Mouse (Mus musculus) ES-Bruce4 (cell line): Measurements from ENCODE around the gene Mlycd. TPM values are rescaled to one million over a fixed set of nuclear protein-coding genes. Genes with fewer than 3 reads are reported as not detected.

Source experiments
- H3K27ac ChIP-seq: 2 replicates; pipeline ENCODE4 v1.5.1; 2012; ENCODE audit warnings: low read length, inconsistent platforms; ENCODE audit not compliant: insufficient read depth
- H3K27me3 ChIP-seq: 2 replicates; pipeline ENCODE4 v1.6.1; 2012; ENCODE audit warnings: mild to moderate bottlenecking, low read length, inconsistent platforms; ENCODE audit not compliant: control insufficient read depth, poor library complexity, insufficient read depth, severe bottlenecking
- H3K36me3 ChIP-seq: 2 replicates; pipeline ENCODE4 v1.6.1; 2012; ENCODE audit warnings: inconsistent platforms, mild to moderate bottlenecking, low read length, moderate library complexity; ENCODE audit not compliant: control insufficient read depth, poor library complexity, insufficient read depth, severe bottlenecking
- H3K4me1 ChIP-seq: one replicate; pipeline ENCODE4 v1.8.1; 2011; ENCODE audit warnings: low read length; ENCODE audit not compliant: control insufficient read depth, insufficient read depth
- H3K4me3 ChIP-seq: 2 replicates; pipeline ENCODE4 v1.5.1; 2011; ENCODE audit warnings: low read depth, mild to moderate bottlenecking, low read length
- H3K9ac ChIP-seq: 2 replicates; pipeline ENCODE4 v1.6.1; 2012; ENCODE audit warnings: low read depth, mild to moderate bottlenecking, inconsistent platforms; ENCODE audit not compliant: poor library complexity, severe bottlenecking
- H3K9me3 ChIP-seq: replicated peaks from 2 replicates; pipeline ENCODE4 v1.6.1; 2012; ENCODE audit warnings: mild to moderate bottlenecking, low read length, inconsistent platforms; ENCODE audit not compliant: control insufficient read depth, poor library complexity, insufficient read depth, severe bottlenecking
- CTCF ChIP-seq: IDR thresholded peaks from one replicate; pipeline ENCODE4 v1.8.1; 2011; ENCODE audit warnings: low read depth, low read length
- EP300 ChIP-seq: IDR thresholded peaks from 2 replicates; pipeline ENCODE4 v1.6.1; 2011; ENCODE audit warnings: low read depth, low read length; ENCODE audit not compliant: insufficient read depth
- POLR2A ChIP-seq: IDR thresholded peaks from one replicate; pipeline ENCODE4 v1.8.1; 2011; ENCODE audit warnings: low read length; ENCODE audit not compliant: insufficient read depth
- polyA plus RNA-seq: library from polyadenylated mRNA; stranded (reverse); fragments of >200 nt; gene quantifications from 2 replicates; pipeline ENCODE4 v1.2.4, GENCODE M21; 2011; ENCODE audit warnings: low read depth; ENCODE audit not compliant: missing spikeins, insufficient read depth, insufficient read length

Gene Mlycd
- polyA plus RNA-seq, 1 experiment, result 7.4 TPM

GRCm38 (mm10) chr8:119432372-119432771 lies 37.7 kb downstream of the Mlycd start:
- no peak overlapping the region for H3K9ac ChIP-seq

DNA sequence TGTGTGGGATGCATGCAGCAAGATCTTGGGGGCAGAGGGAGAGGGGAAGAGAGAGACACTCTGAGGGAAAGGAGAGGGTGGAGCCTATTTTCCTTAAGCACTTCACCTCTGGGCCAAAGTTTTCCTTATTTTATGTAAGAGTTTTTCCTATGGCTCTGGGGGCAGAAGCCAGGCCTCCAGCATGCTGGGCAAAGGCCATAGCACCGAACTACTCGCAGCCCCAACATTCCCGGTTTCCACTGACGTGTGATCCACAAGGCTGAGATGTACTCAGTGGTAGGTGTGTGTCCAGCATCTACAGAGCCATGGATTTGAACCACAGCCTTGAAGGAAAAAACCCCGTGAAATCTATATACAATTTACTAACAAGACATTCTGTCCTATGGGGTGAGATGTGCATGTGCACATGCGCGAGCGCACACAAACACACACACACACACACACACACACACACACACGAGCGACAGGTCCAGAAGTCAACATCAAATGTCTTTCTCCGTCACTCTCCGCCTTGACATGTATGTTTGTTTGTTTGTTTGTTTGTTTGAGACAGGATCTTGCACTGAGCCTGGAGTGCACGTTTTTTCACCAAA lies 39.0 kb downstream of the Mlycd start, which contains the start of gene Osgin1:
TSS of gene Osgin1 (plus strand) at position 543 of the 593 bp plus-strand sequence.
- TF ChIP-seq POLR2A, result no peak
- TF ChIP-seq EP300, result no peak
- TF ChIP-seq CTCF, result no peak
- no peaks in the 10 kb centered on the region for H3K9me3 ChIP-seq
- H3K4me3 ChIP-seq, result no peak within 1 kb of the TSS
- H3K27me3 ChIP-seq, result no peaks in the 10 kb centered on the region
- no peak within 1 kb of the TSS for H3K9ac ChIP-seq
- no peaks in the 10 kb centered on the region for H3K4me1 ChIP-seq
- no peak within 1 kb of the TSS for H3K27ac ChIP-seq
- H3K36me3 ChIP-seq, result no peaks in the 10 kb centered on the region

More at GRCm38 (mm10) chr8:119432372-119432771, 37.7 kb downstream of the Mlycd start:
- no peak overlapping the region for H3K27ac ChIP-seq
- no peaks in the 10 kb centered on the region for H3K27me3 ChIP-seq
- no peak for TF ChIP-seq POLR2A
- TF ChIP-seq EP300, result no peak
- no peak for TF ChIP-seq CTCF
- H3K9me3 ChIP-seq, result no peaks in the 10 kb centered on the region
- H3K4me1 ChIP-seq, result no peaks in the 10 kb centered on the region
- H3K36me3 ChIP-seq, result no peaks in the 10 kb centered on the region
- H3K4me3 ChIP-seq, result no peak overlapping the region

DNA sequence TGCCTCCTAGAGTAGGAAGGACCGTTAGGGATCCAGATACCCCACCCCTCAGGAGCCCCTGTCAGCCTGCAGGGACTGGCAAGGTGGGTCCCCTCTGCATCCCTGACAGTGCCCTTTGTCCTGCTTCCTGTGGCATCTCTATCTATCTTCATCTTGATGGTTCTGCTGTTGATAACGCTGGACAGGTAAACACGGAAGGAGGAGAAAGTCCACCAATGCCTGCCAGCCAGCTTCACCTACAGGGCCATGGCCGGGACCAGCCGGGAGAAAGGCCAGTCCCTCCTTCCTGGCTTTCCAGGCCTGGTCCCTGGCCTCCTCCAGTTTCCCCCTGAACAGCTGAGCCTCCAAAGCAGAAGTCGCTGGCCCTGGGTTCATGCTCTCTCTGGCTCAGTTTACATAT lies 39.9 kb downstream of the Mlycd start:
- H3K27ac ChIP-seq, result no peak overlapping the region
- H3K27me3 ChIP-seq, result no peaks in the 10 kb centered on the region
- no peak overlapping the region for H3K4me3 ChIP-seq
- no peaks in the 10 kb centered on the region for H3K9me3 ChIP-seq
- TF ChIP-seq EP300 (no peak), POLR2A (no peak), CTCF (no peak)
- H3K4me1 ChIP-seq, result no peaks in the 10 kb centered on the region
- H3K9ac ChIP-seq, result no peak overlapping the region
- H3K36me3 ChIP-seq, result no peaks in the 10 kb centered on the region

DNA sequence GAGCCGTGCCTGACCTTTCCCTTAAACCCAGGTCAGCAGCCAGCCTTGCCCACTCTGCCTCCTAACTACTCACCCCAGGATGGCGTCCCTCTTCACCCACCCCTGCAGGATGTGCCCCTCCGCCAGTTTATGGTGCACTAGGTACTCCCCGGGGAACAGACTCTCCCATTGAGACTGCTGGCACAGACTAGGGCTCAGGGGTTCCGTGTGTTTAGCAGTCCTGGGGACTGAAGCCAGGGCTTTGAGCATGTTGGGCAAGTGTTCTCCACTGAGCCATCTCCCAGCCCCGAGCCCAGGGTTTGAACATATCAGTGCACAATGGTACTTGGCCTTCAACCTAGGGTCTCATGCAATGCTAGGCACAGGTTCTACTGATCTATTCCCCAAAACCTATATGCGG lies 40.8 kb downstream of the Mlycd start:
- H3K9me3 ChIP-seq, result no peaks in the 10 kb centered on the region
- TF ChIP-seq EP300 (no peak), POLR2A (no peak), CTCF (no peak)
- H3K27ac ChIP-seq, result no peak overlapping the region
- H3K4me3 ChIP-seq, result no peak overlapping the region
- no peak overlapping the region for H3K9ac ChIP-seq
- no peaks in the 10 kb centered on the region for H3K27me3 ChIP-seq
- H3K36me3 ChIP-seq, result no peaks in the 10 kb centered on the region
- H3K4me1 ChIP-seq, result no peaks in the 10 kb centered on the region

DNA sequence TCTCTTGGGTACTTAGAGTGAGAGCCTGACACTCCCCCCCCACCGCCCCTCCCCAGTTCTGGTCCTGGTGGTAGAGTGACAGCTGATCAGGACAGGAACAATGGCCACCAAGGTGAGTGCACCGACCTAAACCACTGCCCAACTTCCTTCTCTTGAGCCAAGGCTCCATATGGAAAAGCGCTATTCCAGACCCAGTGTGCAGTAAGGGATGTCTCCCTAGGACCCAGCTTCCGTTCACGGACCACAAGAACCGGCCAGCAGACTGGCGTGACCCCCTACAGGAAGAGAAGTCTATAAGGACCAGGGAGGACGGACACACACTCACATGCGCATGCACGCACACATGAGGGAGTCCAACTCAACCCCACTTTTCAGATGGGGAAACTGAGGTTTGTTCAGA lies 41.7 kb downstream of the Mlycd start:
- no peak overlapping the region for H3K4me3 ChIP-seq
- no peak overlapping the region for H3K27ac ChIP-seq
- no peaks in the 10 kb centered on the region for H3K9me3 ChIP-seq
- H3K36me3 ChIP-seq, result no peaks in the 10 kb centered on the region
- no peak overlapping the region for H3K9ac ChIP-seq
- H3K27me3 ChIP-seq, result no peaks in the 10 kb centered on the region
- TF ChIP-seq POLR2A (no peak), EP300 (no peak), CTCF (no peak)
- no peaks in the 10 kb centered on the region for H3K4me1 ChIP-seq

GRCm38 (mm10) chr8:119436933-119437332 lies 42.3 kb downstream of the Mlycd start:
- no peaks in the 10 kb centered on the region for H3K4me1 ChIP-seq

More at GRCm38 (mm10) chr8:119436933-119437332, 42.3 kb downstream of the Mlycd start:
- Histone ChIP-seq H3K9me3 (no peaks in the 10 kb centered on the region), H3K4me3 (no peak overlapping the region), H3K9ac (no peak overlapping the region), H3K27me3 (no peaks in the 10 kb centered on the region), H3K27ac (no peak overlapping the region), H3K36me3 (no peaks in the 10 kb centered on the region)
- no peak for TF ChIP-seq EP300
- TF ChIP-seq CTCF, result no peak
- TF ChIP-seq POLR2A, result no peak
